Mouse (Mus musculus) forebrain, embryonic 13.5 days (tissue): ENCODE measurements around the gene Phactr1. TPM values are rescaled to one million over a fixed set of nuclear protein-coding genes. Genes with fewer than 3 reads are reported as not detected.

ENCODE experiments used
- ATAC-seq: fragments of 200-750 bp; cut with Nextera tagmentation; 2 replicates; pipeline ENCODE4 v1.8.0; 2017
- H3K27ac ChIP-seq: fragments of 300-500 bp; sonication (generic); 2 replicates; pipeline ENCODE4 v1.5.1; 2015; ENCODE audit warnings: inconsistent platforms, mild to moderate bottlenecking, moderate library complexity
- H3K27me3 ChIP-seq: fragments of 300-500 bp; sonication (generic); 2 replicates; pipeline ENCODE4 v1.6.1; 2015; ENCODE audit warnings: mild to moderate bottlenecking, inconsistent platforms
- H3K36me3 ChIP-seq: fragments of 300-500 bp; sonication (generic); 2 replicates; pipeline ENCODE4 v1.6.1; 2015; ENCODE audit warnings: mild to moderate bottlenecking, inconsistent platforms; ENCODE audit not compliant: poor library complexity, severe bottlenecking
- H3K4me1 ChIP-seq: fragments of 300-500 bp; sonication (generic); 2 replicates; pipeline ENCODE4 v1.6.1; 2015; ENCODE audit warnings: inconsistent platforms
- H3K4me2 ChIP-seq: fragments of 300-500 bp; sonication (generic); 2 replicates; pipeline ENCODE4 v1.6.1; 2015; ENCODE audit warnings: inconsistent platforms, mild to moderate bottlenecking, moderate library complexity
- H3K4me3 ChIP-seq: fragments of 300-500 bp; sonication (generic); 2 replicates; pipeline ENCODE4 v1.5.1; 2015; ENCODE audit warnings: mild to moderate bottlenecking, inconsistent platforms
- H3K9ac ChIP-seq: fragments of 300-500 bp; sonication (generic); 2 replicates; pipeline ENCODE4 v1.6.1; 2015; ENCODE audit warnings: mild to moderate bottlenecking, inconsistent platforms
- H3K9me3 ChIP-seq: fragments of 300-500 bp; sonication (generic); replicated peaks from 2 replicates; pipeline ENCODE4 v1.6.1; 2016; ENCODE audit warnings: inconsistent platforms
- WGBS: fragments of 180-500 bp; shearing (Covaris S2); methylation state at CpG from one replicate; pipeline ENCODE4 v1.1.7; 2015; 5-methylcytosine and 5-hydroxymethylcytosine counted together
- polyA plus RNA-seq: library from polyadenylated mRNA; unstranded; fragments of >200 nt; fragmentation: Nextera tagmentation; extraction: Ambion mirVana; gene quantifications from 2 replicates; pipeline ENCODE4 v1.2.1, GENCODE M21; 2015

Gene Phactr1
- polyA plus RNA-seq, 1 experiment from 2014 or later: 34.4 TPM

GRCm38 (mm10) chr13:42884033-42884724 lies 203.8 kb downstream of the Phactr1 start:
- no peak overlapping the region for H3K4me3 ChIP-seq
- WGBS: 80% methylated on average over 14 of the region's 14 CpGs
- no peak overlapping the region for H3K9ac ChIP-seq
- H3K36me3 ChIP-seq: no peaks in the 10 kb centered on the region
- no peaks in the 10 kb centered on the region for H3K27me3 ChIP-seq
- no peak for ATAC-seq
- no peak overlapping the region for H3K4me2 ChIP-seq
- no peaks in the 10 kb centered on the region for H3K4me1 ChIP-seq
- no peak overlapping the region for H3K27ac ChIP-seq
- H3K9me3 ChIP-seq: no peaks in the 10 kb centered on the region

- 67% methylated on average over 1 of the region's 1 CpGs for WGBS
- H3K36me3 ChIP-seq: no peaks in the 10 kb centered on the region
- H3K9ac ChIP-seq: no peak overlapping the region
- H3K4me3 ChIP-seq: no peak overlapping the region
- no peaks in the 10 kb centered on the region for H3K27me3 ChIP-seq
- H3K4me1 ChIP-seq: no peaks in the 10 kb centered on the region
- no peak overlapping the region for H3K4me2 ChIP-seq
- ATAC-seq: no peak
- no peak overlapping the region for H3K27ac ChIP-seq
- H3K9me3 ChIP-seq: no peaks in the 10 kb centered on the region
Observed at GRCm38 (mm10) chr13:42884725-42885115, 204.3 kb downstream of the Phactr1 start.

GRCm38 (mm10) chr13:42887701-42888100 lies 207.3 kb downstream of the Phactr1 start:
- Histone ChIP-seq H3K27me3 (no peaks in the 10 kb centered on the region), H3K9ac (no peak overlapping the region), H3K27ac (no peak overlapping the region), H3K4me2 (no peak overlapping the region), H3K9me3 (no peaks in the 10 kb centered on the region), H3K4me1 (no peaks in the 10 kb centered on the region), H3K4me3 (no peak overlapping the region), H3K36me3 (no peaks in the 10 kb centered on the region)
- ATAC-seq: no peak
- 85% methylated on average over 5 of the region's 5 CpGs for WGBS

GRCm38 (mm10) chr13:42889516-42890474 lies 209.4 kb downstream of the Phactr1 start:
- WGBS: 82% methylated on average over 12 of the region's 12 CpGs

GRCm38 (mm10) chr13:42890651-42891050 lies 210.2 kb downstream of the Phactr1 start:
- 78% methylated on average over 5 of the region's 5 CpGs for WGBS
- H3K36me3 ChIP-seq: no peaks in the 10 kb centered on the region
- no peak overlapping the region for H3K4me2 ChIP-seq
- no peak overlapping the region for H3K4me3 ChIP-seq
- no peaks in the 10 kb centered on the region for H3K9me3 ChIP-seq
- no peak for ATAC-seq
- no peaks in the 10 kb centered on the region for H3K27me3 ChIP-seq
- no peak overlapping the region for H3K9ac ChIP-seq
- H3K4me1 ChIP-seq: no peaks in the 10 kb centered on the region
- no peak overlapping the region for H3K27ac ChIP-seq

More at GRCm38 (mm10) chr13:42889516-42890474, 209.4 kb downstream of the Phactr1 start:
- no peak for ATAC-seq
- Histone ChIP-seq H3K4me2 (no peak overlapping the region), H3K27ac (no peak overlapping the region), H3K9me3 (no peaks in the 10 kb centered on the region), H3K27me3 (no peaks in the 10 kb centered on the region), H3K36me3 (no peaks in the 10 kb centered on the region), H3K9ac (no peak overlapping the region), H3K4me3 (no peak overlapping the region), H3K4me1 (no peaks in the 10 kb centered on the region)

- ATAC-seq: no peak
- Histone ChIP-seq H3K4me1 (no peaks in the 10 kb centered on the region), H3K36me3 (no peaks in the 10 kb centered on the region), H3K9ac (no peak overlapping the region), H3K27me3 (no peaks in the 10 kb centered on the region), H3K4me3 (no peak overlapping the region), H3K4me2 (no peak overlapping the region), H3K27ac (no peak overlapping the region), H3K9me3 (no peaks in the 10 kb centered on the region)
- WGBS: 90% methylated on average over 10 of the region's 10 CpGs
Observed at GRCm38 (mm10) chr13:42894016-42894415, 213.6 kb downstream of the Phactr1 start.

GRCm38 (mm10) chr13:42894598-42894997 lies 214.2 kb downstream of the Phactr1 start:
- Histone ChIP-seq H3K4me2 (no peak overlapping the region), H3K4me1 (no peaks in the 10 kb centered on the region), H3K4me3 (no peak overlapping the region), H3K9ac (no peak overlapping the region), H3K9me3 (no peaks in the 10 kb centered on the region), H3K27ac (no peak overlapping the region), H3K27me3 (no peaks in the 10 kb centered on the region), H3K36me3 (no peaks in the 10 kb centered on the region)
- no peak for ATAC-seq
- WGBS: 96% methylated on average over 12 of the region's 12 CpGs

- H3K9me3 ChIP-seq: no peaks in the 10 kb centered on the region
- H3K36me3 ChIP-seq: no peaks in the 10 kb centered on the region
- no peak overlapping the region for H3K4me3 ChIP-seq
- no peak overlapping the region for H3K9ac ChIP-seq
- H3K27me3 ChIP-seq: no peaks in the 10 kb centered on the region
- 48% methylated on average over 3 of the region's 3 CpGs for WGBS
- no peak overlapping the region for H3K4me2 ChIP-seq
- H3K4me1 ChIP-seq: no peaks in the 10 kb centered on the region
- H3K27ac ChIP-seq: no peak overlapping the region
- no peak for ATAC-seq
Observed at GRCm38 (mm10) chr13:42895980-42896379, 215.6 kb downstream of the Phactr1 start.

- WGBS: 63% methylated on average over 3 of the region's 3 CpGs
- ATAC-seq: no peak
- Histone ChIP-seq H3K36me3 (no peaks in the 10 kb centered on the region), H3K27me3 (no peaks in the 10 kb centered on the region), H3K4me2 (no peak overlapping the region), H3K4me3 (no peak overlapping the region), H3K4me1 (0 out of 2 replicates have a peak, but pooled peaks cover 6% of the 10 kb centered on the region), H3K9me3 (no peaks in the 10 kb centered on the region), H3K27ac (no peak overlapping the region), H3K9ac (no peak overlapping the region)
Observed at GRCm38 (mm10) chr13:42899611-42900010, 219.2 kb downstream of the Phactr1 start.

GRCm38 (mm10) chr13:42901837-42902236 lies 221.4 kb downstream of the Phactr1 start:
- no peak overlapping the region for H3K9ac ChIP-seq
- no peaks in the 10 kb centered on the region for H3K36me3 ChIP-seq
- H3K4me2 ChIP-seq: no peak overlapping the region
- ATAC-seq: no peak
- 89% methylated on average over 2 of the region's 2 CpGs for WGBS
- no peaks in the 10 kb centered on the region for H3K27me3 ChIP-seq
- no peak overlapping the region for H3K27ac ChIP-seq
- no peak overlapping the region for H3K4me3 ChIP-seq
- H3K9me3 ChIP-seq: no peaks in the 10 kb centered on the region
- H3K4me1 ChIP-seq: 0 out of 2 replicates have a peak, but pooled peaks cover 6% of the 10 kb centered on the region

GRCm38 (mm10) chr13:42902859-42903258 lies 222.4 kb downstream of the Phactr1 start:
- Histone ChIP-seq H3K27me3 (no peaks in the 10 kb centered on the region), H3K4me2 (no peak overlapping the region), H3K9me3 (no peaks in the 10 kb centered on the region), H3K4me3 (no peak overlapping the region), H3K4me1 (0 out of 2 replicates have a peak, but pooled peaks cover 6% of the 10 kb centered on the region), H3K27ac (no peak overlapping the region), H3K9ac (no peak overlapping the region), H3K36me3 (no peaks in the 10 kb centered on the region)
- WGBS: 89% methylated on average over 3 of the region's 3 CpGs
- no peak for ATAC-seq

GRCm38 (mm10) chr13:42905818-42906217 lies 225.4 kb downstream of the Phactr1 start:
- no peaks in the 10 kb centered on the region for H3K9me3 ChIP-seq
- no peak for ATAC-seq
- 84% methylated on average over 4 of the region's 4 CpGs for WGBS

More at GRCm38 (mm10) chr13:42905818-42906217, 225.4 kb downstream of the Phactr1 start:
- no peak overlapping the region for H3K27ac ChIP-seq
- no peak overlapping the region for H3K9ac ChIP-seq
- H3K27me3 ChIP-seq: no peaks in the 10 kb centered on the region
- H3K4me3 ChIP-seq: no peak overlapping the region
- no peak overlapping the region for H3K4me2 ChIP-seq
- no peaks in the 10 kb centered on the region for H3K36me3 ChIP-seq
- H3K4me1 ChIP-seq: 0 out of 2 replicates have a peak, but pooled peaks cover 6% of the 10 kb centered on the region
